Mouse (Mus musculus) large intestine, adult 2 months (tissue): ENCODE results near the gene Olfr1270. TPM values are rescaled to one million over a fixed set of nuclear protein-coding genes. Genes with fewer than 3 reads are reported as not detected.
"Not testable (repeated sequence)": the region's sequence is repeated elsewhere in the genome, so short reads cannot be mapped to it uniquely, and the experiment has no call there.

Source experiments
- DNase-seq: peaks from one replicate; pipeline ENCODE4 v3.0.0-alpha.2; 2012; ENCODE audit warnings: low read depth, low spot score
- WGBS: fragments of 180-500 bp; shearing (Covaris S2); methylation state at CpG from one replicate; pipeline ENCODE4 v1.1.7; 2018; 5-methylcytosine and 5-hydroxymethylcytosine counted together
- polyA plus RNA-seq: library from polyadenylated mRNA; depleted of rRNA; stranded (reverse); fragments of >200 nt; gene quantifications from 2 replicates; pipeline ENCODE4 v1.2.3, GENCODE M21; 2012; rRNA removed

Gene Olfr1270
- not detected in 2 replicates for polyA plus RNA-seq

- DNase-seq = no peak
- 74% methylated on average over 3 of the region's 3 CpGs for WGBS
These were observed at the start of gene Olfr1270 for GRCm38 (mm10) chr2:90152991-90153390. Gene Olfr1270 (minus strand): TSS chr2:90153091.

- no CpG with 5 or more reads among the region's 4 CpGs for WGBS
- not testable (repeated sequence) for DNase-seq
These were observed 46.7 kb upstream of the Olfr1270 start for GRCm38 (mm10) chr2:90199606-90200005.

- WGBS = no CpG with 5 or more reads among the region's 6 CpGs
These were observed 42.4 kb upstream of the Olfr1270 start for GRCm38 (mm10) chr2:90195285-90195684.

GRCm38 (mm10) chr2:90194750-90195149, 41.9 kb upstream of the Olfr1270 start:
- no CpG with 5 or more reads among the region's 3 CpGs for WGBS
- not testable (repeated sequence) for DNase-seq

More at GRCm38 (mm10) chr2:90195285-90195684, 42.4 kb upstream of the Olfr1270 start:
- not testable (repeated sequence) for DNase-seq

- WGBS = no CpG with 5 or more reads among the region's 5 CpGs
These were observed 34.2 kb upstream of the Olfr1270 start for GRCm38 (mm10) chr2:90187082-90187481.

GRCm38 (mm10) chr2:90186082-90186481, 33.2 kb upstream of the Olfr1270 start:
- WGBS = no CpG with 5 or more reads among the region's 4 CpGs
- not testable (repeated sequence) for DNase-seq

More at GRCm38 (mm10) chr2:90187082-90187481, 34.2 kb upstream of the Olfr1270 start:
- DNase-seq = not testable (repeated sequence)

GRCm38 (mm10) chr2:90153916-90154315, 1.0 kb upstream of the Olfr1270 start:
- DNase-seq = no peak
- WGBS = 85% methylated on average over 9 of the region's 9 CpGs

GRCm38 (mm10) chr2:90142196-90142595, 10.7 kb downstream of the Olfr1270 start, which contains the start of gene Olfr32:
Gene Olfr32 (minus strand): TSS chr2:90142296.
- DNase-seq = no peak

GRCm38 (mm10) chr2:90121312-90121711, 31.6 kb downstream of the Olfr1270 start, which contains the start of gene Olfr1269:
Gene Olfr1269 (minus strand): TSS chr2:90121412.
- no peak for DNase-seq
- 86% methylated on average over 1 of the region's 1 CpGs for WGBS

Other genes with a start within 250 kb of the Olfr1270 start
- gene Olfr1258, start 225.8 kb downstream of the Olfr1270 start, polyA plus RNA-seq = not detected in 2 replicates
- gene Olfr1259, start 204.4 kb downstream of the Olfr1270 start, polyA plus RNA-seq = 0.12 TPM in 1 of 2 replicates, not detected in the other
- gene Olfr1260, start 178.8 kb downstream of the Olfr1270 start, polyA plus RNA-seq = not detected in 2 replicates
- not detected in 2 replicates for gene Olfr1261, start 161.9 kb downstream of the Olfr1270 start, polyA plus RNA-seq
- gene Olfr1262, start 152.9 kb downstream of the Olfr1270 start, polyA plus RNA-seq = not detected in 2 replicates
- gene Olfr1263, start 141.0 kb downstream of the Olfr1270 start, polyA plus RNA-seq = not detected in 2 replicates
- not detected in 2 replicates for gene Olfr1264, start 127.5 kb downstream of the Olfr1270 start, polyA plus RNA-seq
- not detected in 2 replicates for gene Olfr1265, start 117.8 kb downstream of the Olfr1270 start, polyA plus RNA-seq
- gene Olfr140, start 89.5 kb downstream of the Olfr1270 start, polyA plus RNA-seq = not detected in 2 replicates
- not detected in 2 replicates for gene Olfr1269, start 31.7 kb downstream of the Olfr1270 start, polyA plus RNA-seq
- not detected in 2 replicates for gene Olfr32, start 10.8 kb downstream of the Olfr1270 start, polyA plus RNA-seq
- not detected in 2 replicates for gene Olfr1506, start 71.4 kb upstream of the Olfr1270 start, polyA plus RNA-seq
- gene Olfr142, start 104.5 kb upstream of the Olfr1270 start, polyA plus RNA-seq = not detected in 2 replicates
- not detected in 2 replicates for gene Olfr1271, start 117.9 kb upstream of the Olfr1270 start, polyA plus RNA-seq
- gene Olfr1272, start 139.8 kb upstream of the Olfr1270 start, polyA plus RNA-seq = not detected in 2 replicates
- not detected in 2 replicates for gene Gm13769, start 169.1 kb upstream of the Olfr1270 start, polyA plus RNA-seq
- not detected in 2 replicates for gene Olfr1274-ps, start 245.6 kb upstream of the Olfr1270 start, polyA plus RNA-seq